Mouse (Mus musculus) embryonic fibroblast, embryonic 13.5 days (primary cell): ENCODE results near the gene Rabgap1l.

ENCODE experiments used
- CTCF ChIP-seq: IDR thresholded peaks from 2 replicates; pipeline ENCODE4 v1.5.1; 2011; ENCODE audit warnings: mild to moderate bottlenecking, control low read depth, low read length, moderate library complexity, borderline replicate concordance; ENCODE audit not compliant: insufficient read depth
- POLR2A ChIP-seq: IDR thresholded peaks from 2 replicates; pipeline ENCODE4 v1.6.1; 2011; ENCODE audit warnings: low read depth, mild to moderate bottlenecking, control low read depth, low read length, moderate library complexity

- no peak for TF ChIP-seq CTCF
- no peak for TF ChIP-seq POLR2A
These were observed 7.0 kb upstream of the Rabgap1l start for GRCm38 (mm10) chr1:160799972-160800371.
